Mouse (Mus musculus): ENCODE measurements at regions not wholly inside any gene's neighbourhood (a gene's known extent, or its start where the extent isn't known, plus 50 kb on each side); places are given as distances from the start of the nearest gene placed in this dataset.

DNA sequence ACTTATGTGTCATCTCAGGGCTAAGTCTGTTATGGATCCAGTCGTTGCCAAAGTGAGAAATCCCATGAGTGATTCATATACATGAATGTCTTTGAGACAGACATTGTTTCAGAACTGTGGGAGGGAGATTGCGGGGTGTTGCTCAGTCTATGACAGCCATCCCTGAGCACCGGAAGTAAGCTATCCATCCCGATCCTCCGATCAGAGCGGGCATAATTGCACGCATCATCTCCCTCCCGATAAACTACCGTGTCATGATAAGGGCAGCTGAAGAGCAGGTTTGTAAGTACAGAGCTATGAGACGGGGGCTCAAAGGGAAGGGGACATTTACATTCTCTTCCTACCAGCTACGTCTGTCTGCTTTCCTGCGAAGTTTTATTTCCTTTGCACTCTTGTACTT is 715.0 kb upstream of the Adgrl2 start:
- TF ChIP-seq CTCF (IDR thresholded peaks at IDR 0.05; ENCODE audit: low read depth, low read length) (no peak), POLR2A (IDR thresholded peaks at IDR 0.05; ENCODE audit: extremely low read depth, insufficient read depth, low read length) (no peak)
